Mouse (Mus musculus) liver, adult 2 months (tissue): ENCODE measurements at regions not wholly inside any gene's neighbourhood (a gene's known extent, or its start where the extent isn't known, plus 50 kb on each side); places are given as distances from the start of the nearest gene placed in this dataset.

Experiments used
- DNase-seq: peaks from one replicate; pipeline ENCODE4 v3.0.0-alpha.2; 2011; ENCODE audit warnings: low read depth, low spot score; ENCODE audit errors: extremely low read depth
- H3K27ac ChIP-seq: fragments of 200-500 bp; replicated peaks from 2 replicates; pipeline ENCODE4 v1.5.1; 2012; ENCODE audit warnings: low read depth, mild to moderate bottlenecking, control low read depth, inconsistent platforms, low read length; ENCODE audit not compliant: insufficient read depth
- H3K27me3 ChIP-seq: fragments of 200-500 bp; 2 replicates; pipeline ENCODE4 v1.6.1; 2012; ENCODE audit warnings: mild to moderate bottlenecking, moderate library complexity, low read length, inconsistent platforms; ENCODE audit not compliant: control insufficient read depth, insufficient read depth
- H3K36me3 ChIP-seq: fragments of 200-500 bp; 2 replicates; pipeline ENCODE4 v1.6.1; 2012; ENCODE audit warnings: low read length, inconsistent platforms; ENCODE audit not compliant: control insufficient read depth, insufficient read depth
- H3K4me1 ChIP-seq: fragments of 200-500 bp; 2 replicates; pipeline ENCODE4 v1.6.1; 2011; ENCODE audit warnings: low read length; ENCODE audit not compliant: control insufficient read depth, insufficient read depth
- H3K4me3 ChIP-seq: fragments of 200-500 bp; 2 replicates; pipeline ENCODE4 v1.5.1; 2011; ENCODE audit warnings: low read depth, mild to moderate bottlenecking, control low read depth, low read length, moderate library complexity; ENCODE audit not compliant: insufficient read depth
- H3K79me2 ChIP-seq: fragments of 200-500 bp; 2 replicates; pipeline ENCODE4 v1.6.1; 2012; ENCODE audit warnings: inconsistent platforms, mild to moderate bottlenecking, low read length, moderate library complexity; ENCODE audit not compliant: control insufficient read depth, insufficient read depth
- H3K9ac ChIP-seq: fragments of 200-500 bp; 2 replicates; pipeline ENCODE4 v1.6.1; 2012; ENCODE audit warnings: low read depth, mild to moderate bottlenecking, control low read depth, inconsistent platforms, low read length
- CTCF ChIP-seq: fragments of 200-500 bp; IDR thresholded peaks from 2 replicates; pipeline ENCODE4 v1.5.1; 2011; ENCODE audit warnings: low read depth, low read length, control low read depth
- POLR2A ChIP-seq: fragments of 200-500 bp; IDR thresholded peaks from 2 replicates; pipeline ENCODE4 v1.6.1; 2011; ENCODE audit warnings: low read length, control low read depth; ENCODE audit not compliant: insufficient read depth; ENCODE audit errors: extremely low read depth
- WGBS: fragments of 180-500 bp; shearing (Covaris S2); methylation state at CpG from one replicate; pipeline ENCODE4 v1.1.7; 2018; 5-methylcytosine and 5-hydroxymethylcytosine counted together

DNA sequence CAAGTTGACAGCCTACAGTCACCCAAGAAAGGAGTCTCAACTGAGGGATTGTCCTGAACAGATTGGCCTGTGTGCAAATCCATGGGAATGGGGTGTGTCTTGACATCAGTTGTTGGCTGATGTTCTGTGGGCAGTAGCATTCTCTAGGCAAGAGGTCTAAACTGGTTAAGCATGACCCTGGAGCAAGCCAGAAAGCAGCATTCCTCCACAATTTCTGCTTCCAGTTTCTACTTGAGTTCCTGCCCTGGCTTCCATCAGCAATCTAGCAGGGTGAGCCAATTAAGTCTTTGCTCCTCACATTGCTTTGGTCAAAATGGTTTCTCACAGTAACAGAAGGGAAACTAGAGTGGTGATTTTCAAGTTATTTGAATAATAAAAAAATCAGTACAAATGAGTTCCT, 177.8 kb upstream of the Bcl6 start:
- H3K9ac ChIP-seq = no peak overlapping the region
- no peaks in the 10 kb centered on the region for H3K36me3 ChIP-seq

DNA sequence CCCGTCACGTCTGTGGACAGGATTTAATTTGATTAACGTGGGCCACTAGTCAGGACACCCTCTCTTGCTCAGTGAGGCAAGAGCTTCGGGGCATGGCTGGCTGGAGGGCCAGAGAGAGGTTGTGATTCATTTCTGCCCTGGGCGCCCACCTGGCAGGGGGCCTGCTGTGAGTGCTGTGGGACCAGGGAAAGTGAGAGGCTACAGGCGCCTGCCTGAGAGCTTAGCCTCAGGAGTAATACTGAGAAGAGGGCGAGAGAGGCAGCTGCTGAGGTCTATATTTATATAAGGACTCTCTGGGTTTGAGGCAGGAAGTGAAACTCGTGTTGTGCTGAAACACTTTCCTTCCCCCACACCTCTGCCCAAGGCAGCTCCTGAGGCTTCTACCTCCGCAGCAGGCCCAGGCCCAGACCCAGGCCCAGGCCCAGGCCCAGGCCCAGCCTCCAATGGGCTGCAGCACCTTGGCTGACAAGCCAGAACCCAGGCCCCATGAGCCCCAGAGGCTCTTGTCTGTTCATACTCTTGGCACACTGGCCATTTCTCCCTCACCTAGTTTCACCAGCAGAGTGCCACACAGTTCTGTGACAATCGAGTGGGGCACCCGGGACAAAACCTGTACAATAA, 176.9 kb upstream of the Bcl6 start:
- TF ChIP-seq CTCF (no peak), POLR2A (no peak)
- DNase-seq = no peak
- H3K27ac ChIP-seq = no peak overlapping the region

More for the DNA sequence above, 177.8 kb upstream of the Bcl6 start:
- Histone ChIP-seq H3K4me1 (no peaks in the 10 kb centered on the region), H3K4me3 (no peak overlapping the region), H3K27me3 (no peaks in the 10 kb centered on the region), H3K79me2 (no peaks in the 10 kb centered on the region), H3K27ac (no peak overlapping the region)
- no peak for DNase-seq
- TF ChIP-seq CTCF = no peak
- no peak for TF ChIP-seq POLR2A

DNA sequence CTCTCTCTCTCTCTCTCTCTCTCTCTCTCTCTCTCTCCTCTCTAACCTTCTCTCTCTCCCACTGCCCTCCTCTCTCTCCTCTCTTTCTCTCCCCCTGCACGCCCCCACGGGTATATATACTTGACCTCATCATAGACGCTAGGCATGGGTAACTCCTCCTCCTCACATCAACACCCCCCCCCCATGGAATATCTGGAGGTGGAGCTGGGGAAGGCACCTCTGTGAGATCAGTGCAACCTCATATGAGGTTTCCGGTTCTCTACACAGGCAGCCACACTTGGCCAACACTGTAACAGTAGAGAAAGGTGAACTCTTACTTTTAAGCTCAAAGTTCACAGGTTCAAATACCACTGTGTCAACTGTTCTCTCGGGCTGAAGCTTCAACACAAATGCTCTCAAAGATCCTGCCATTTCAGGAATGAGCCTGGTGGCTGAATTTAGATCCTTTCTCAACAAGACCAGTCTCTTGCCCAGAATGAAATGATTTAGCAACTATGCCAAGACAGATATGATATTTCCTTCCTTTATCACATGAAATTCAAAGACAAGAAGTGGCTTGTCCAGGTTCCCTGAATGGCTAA, 172.1 kb upstream of the Bcl6 start:
- no peaks in the 10 kb centered on the region for H3K36me3 ChIP-seq
- H3K9ac ChIP-seq = no peak overlapping the region
- peak; percentile 67 for DNase-seq
- H3K79me2 ChIP-seq = no peaks in the 10 kb centered on the region
- no peak for TF ChIP-seq CTCF
- no peak for TF ChIP-seq POLR2A
- no peak overlapping the region for H3K27ac ChIP-seq
- no peaks in the 10 kb centered on the region for H3K27me3 ChIP-seq
- H3K4me3 ChIP-seq = no peak overlapping the region
- WGBS = 45% methylated on average over 5 of the region's 5 CpGs
- H3K4me1 ChIP-seq = peaks cover 7% of the 10 kb centered on the region

More for the DNA sequence above, 176.9 kb upstream of the Bcl6 start:
- Histone ChIP-seq H3K27me3 (no peaks in the 10 kb centered on the region), H3K36me3 (no peaks in the 10 kb centered on the region), H3K4me1 (peaks cover 7% of the 10 kb centered on the region), H3K9ac (no peak overlapping the region), H3K4me3 (no peak overlapping the region), H3K79me2 (no peaks in the 10 kb centered on the region)
- 83% methylated on average over 11 of the region's 11 CpGs for WGBS

DNA sequence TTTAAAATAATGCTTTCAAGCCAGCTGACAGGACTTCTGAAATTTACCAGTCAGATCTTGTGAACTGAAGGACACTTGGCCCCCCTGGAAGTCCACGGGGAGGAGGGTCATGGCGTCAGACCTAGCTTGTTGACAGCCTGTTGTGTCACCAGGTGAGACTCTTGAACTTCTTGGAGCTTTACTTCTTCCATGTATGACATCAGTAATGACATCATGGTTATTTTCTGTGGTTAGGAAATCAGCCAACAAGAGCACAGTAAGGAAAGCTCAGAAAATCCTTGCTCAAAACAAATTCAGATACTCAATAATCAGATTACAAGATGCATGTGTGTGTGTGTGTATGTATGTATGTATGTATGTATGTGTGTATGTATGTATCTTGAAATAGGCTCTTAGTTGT, 170.7 kb upstream of the Bcl6 start:
- Histone ChIP-seq H3K27ac (no peak overlapping the region), H3K4me1 (peaks cover 9% of the 10 kb centered on the region), H3K9ac (no peak overlapping the region), H3K36me3 (no peaks in the 10 kb centered on the region), H3K27me3 (no peaks in the 10 kb centered on the region), H3K4me3 (no peak overlapping the region), H3K79me2 (no peaks in the 10 kb centered on the region)
- 91% methylated on average over 2 of the region's 2 CpGs for WGBS
- DNase-seq = no peak
- TF ChIP-seq CTCF (no peak), POLR2A (no peak)

DNA sequence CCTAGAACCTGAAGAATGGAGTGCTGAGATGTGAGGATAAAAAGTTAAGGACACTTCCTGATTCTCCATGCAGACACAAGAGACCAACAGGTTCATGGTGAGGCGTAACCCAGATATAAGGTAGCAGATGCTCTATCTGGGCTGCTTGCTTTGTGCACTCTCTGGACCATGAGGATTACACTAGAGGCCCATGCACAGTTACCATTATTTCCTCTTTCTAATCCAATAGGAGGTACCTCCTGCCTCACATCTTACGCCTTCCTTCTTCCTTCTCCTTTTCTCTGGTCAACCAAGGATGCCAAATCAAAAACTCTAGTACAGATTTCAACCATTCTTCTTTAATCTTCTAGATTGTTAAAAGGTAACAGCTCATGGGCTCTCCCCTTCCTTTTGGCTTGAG, 169.1 kb upstream of the Bcl6 start:
- H3K36me3 ChIP-seq = no peaks in the 10 kb centered on the region
- no peak overlapping the region for H3K9ac ChIP-seq
- H3K27me3 ChIP-seq = no peaks in the 10 kb centered on the region
- no peaks in the 10 kb centered on the region for H3K79me2 ChIP-seq
- TF ChIP-seq CTCF = no peak
- no peak for TF ChIP-seq POLR2A
- 98% methylated on average over 2 of the region's 2 CpGs for WGBS
- DNase-seq = no peak
- H3K27ac ChIP-seq = no peak overlapping the region
- peaks cover 12% of the 10 kb centered on the region for H3K4me1 ChIP-seq
- no peak overlapping the region for H3K4me3 ChIP-seq

DNA sequence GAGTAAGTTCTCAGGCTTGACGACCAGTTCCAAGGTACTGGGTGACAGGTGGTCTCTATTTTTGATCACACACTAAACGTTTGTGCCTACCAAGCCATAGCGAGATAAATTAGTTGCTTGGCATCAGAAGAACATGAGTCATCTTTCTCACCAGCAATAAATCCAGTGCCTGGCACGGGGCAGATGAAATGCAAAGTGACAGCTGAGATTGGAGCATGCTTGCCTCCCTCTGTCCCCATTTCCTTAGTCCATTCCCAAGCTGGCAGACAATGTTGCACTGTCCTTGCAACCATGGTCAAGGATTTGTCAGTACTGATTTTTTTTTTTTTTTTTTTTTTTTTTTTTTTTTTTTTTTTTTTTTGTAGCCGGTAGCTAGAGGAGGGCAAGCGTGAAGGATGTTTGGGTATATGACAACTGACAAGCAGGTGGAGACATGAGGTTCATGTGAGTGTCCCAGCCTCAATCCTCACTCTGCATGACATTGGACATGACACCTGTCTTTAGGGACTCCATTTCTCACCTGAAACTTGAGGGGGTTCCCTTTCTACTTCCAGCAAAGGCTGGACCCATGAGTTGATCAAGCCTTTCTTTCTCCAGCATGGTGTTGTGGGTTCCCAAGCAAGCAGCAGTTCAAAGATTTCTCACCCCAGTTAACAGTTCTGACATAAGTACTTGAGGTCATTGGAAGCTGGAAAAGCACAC, 168.2 kb upstream of the Bcl6 start:
- DNase-seq = no peak
- Histone ChIP-seq H3K27ac (no peak overlapping the region), H3K36me3 (no peaks in the 10 kb centered on the region), H3K4me1 (peaks cover 12% of the 10 kb centered on the region), H3K27me3 (no peaks in the 10 kb centered on the region), H3K4me3 (no peak overlapping the region), H3K79me2 (no peaks in the 10 kb centered on the region), H3K9ac (no peak overlapping the region)
- WGBS = 85% methylated on average over 6 of the region's 6 CpGs
- TF ChIP-seq POLR2A (no peak), CTCF (no peak)
